Mouse (Mus musculus): ENCODE data around the gene Ccdc27. TPM values are rescaled to one million over a fixed set of nuclear protein-coding genes. Genes with fewer than 3 reads are reported as not detected.
A peak's percentile ranks its signal among the peaks of the same experiment; 100 is the strongest.

Ccdc27 gene
- polyA plus RNA-seq, 2 experiments from 2014 or later: not detected

DNA sequence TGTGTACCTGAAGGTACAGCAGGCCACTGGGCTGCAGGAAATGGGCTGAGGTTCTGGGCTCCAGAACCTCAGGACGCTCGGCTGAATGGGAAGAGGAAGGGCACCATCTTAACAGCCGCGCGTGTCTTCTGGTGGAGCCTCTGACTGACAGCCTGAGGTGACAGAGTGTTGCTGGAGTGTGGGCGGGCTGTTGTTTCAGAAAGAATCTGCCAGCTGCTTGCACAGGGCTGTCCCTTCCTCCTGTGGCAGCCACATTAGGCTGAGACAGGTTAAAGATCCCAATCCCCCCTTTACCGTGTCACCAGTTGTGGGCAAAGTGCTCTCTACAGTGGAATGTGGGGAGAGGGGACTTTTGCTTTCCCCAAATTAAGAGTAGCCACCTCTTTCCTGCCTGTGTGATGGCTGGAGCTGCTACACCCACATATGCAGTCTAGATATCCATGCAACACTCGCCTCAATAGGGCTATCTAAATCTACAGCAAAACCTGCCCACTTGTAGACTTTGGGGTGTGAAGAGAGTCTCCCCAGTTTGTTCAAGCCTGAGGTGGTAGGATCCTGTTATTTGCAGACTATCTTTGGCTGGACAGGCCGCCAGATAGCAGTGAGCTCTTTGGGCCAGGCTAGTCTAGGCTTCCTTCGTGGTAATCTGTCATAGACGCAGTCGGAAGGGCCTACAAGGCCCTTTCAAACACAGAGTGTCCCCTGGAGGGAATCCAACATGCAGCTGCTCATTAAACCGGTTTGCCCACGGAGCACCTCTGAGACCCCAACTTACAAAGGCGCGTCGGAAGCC lies 17.6 kb downstream of the Ccdc27 start:
- no peak for ATAC-seq

DNA sequence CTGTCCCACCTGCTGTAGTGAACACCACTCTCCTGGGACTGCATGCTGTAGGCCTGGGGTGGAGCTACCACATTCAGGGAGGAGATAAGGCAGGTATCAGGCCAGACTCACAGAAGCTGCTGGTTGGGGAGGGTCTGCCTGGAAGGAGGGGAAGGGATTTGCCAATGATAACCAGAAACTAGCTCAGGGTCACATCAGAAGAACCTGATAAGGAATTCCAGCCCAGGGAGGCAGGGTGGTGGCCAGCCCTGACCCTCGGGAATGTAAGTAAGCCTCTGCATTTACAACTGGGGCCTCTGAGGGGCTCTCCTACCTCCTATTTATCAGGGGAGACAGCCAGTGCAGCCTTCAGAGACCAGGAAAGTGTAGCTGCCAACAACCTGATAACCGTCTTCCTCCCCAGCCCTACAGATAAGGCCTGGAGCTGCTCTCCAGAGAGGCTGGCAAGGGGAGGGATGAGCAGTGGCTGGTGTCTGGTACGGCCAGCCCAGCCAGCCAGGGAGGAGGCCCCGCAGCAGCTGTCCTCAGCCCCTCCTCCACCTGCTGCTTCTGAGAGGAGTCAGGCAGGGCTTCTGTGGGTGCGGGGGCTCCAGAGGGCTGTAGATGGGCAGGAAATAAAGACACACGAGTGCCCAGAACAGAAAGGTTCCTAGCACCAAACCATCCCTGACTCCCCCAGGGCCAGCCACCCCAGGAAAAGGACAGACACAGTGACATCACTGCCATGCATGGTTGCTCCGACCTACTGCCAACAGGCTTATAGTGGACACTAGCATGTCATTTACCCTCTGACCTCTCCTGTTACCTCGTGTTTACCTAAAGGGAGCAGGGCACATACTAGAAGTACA lies 18.5 kb downstream of the Ccdc27 start:
- no peak for ATAC-seq

DNA sequence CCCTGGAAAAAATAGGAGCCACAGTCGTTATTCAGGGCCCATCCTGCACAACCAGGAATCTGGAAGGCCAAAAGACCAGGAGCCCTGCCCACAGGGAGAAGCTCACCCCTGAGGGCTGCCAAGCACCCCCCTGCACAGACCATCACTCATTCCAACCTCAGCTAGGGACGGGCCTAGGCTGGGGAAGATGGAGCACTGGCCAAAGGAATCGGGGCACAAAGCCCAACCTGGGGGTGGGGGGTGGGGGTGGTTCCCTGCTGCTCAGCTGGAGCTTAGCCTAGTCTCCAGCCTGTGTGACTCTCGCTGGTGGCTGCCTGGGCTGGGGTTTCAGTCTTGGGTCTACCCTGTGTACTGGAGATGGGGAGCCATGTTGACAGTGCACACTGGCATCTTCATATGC lies 19.6 kb downstream of the Ccdc27 start:
- no peak for ATAC-seq

DNA sequence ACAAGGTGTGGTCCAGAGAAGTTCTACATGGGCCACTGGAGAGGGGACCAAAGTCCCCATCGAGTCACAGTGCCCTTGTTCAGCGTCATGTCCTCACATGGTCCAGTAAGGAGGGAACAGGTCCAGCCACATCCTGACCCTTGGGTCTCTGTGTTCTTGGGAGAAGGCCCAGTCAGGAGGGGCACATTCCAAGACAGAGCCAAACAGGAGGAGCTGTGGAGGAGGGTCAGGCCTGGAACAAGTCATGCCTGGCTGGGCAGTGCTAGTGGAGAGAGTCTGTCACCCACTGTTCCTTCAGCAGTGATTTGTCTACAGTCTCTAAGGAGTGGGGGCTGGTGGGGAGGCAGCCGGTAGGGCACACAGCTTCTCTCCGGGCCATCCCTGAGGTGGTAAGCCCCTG lies 20.1 kb downstream of the Ccdc27 start:
- ATAC-seq: no peak

DNA sequence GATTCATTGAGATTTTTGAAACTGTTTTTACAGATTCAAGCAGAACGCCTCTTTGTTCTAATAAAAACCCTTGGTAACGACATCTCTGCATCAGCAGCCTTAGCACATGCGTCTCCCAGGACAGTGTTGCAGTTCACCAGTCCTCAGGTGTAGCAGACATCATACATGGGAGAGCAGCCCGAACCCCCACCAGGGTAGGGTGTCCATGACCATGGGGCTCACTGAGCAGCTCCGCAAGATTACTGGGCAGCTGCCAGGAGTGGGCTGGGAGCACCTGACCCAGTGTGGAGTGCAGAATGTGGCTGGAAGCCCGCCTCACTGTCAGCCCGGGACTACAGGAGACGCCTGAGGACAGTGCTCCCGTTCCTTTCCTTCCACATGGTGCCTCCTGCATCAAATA lies 21.0 kb downstream of the Ccdc27 start:
- ATAC-seq: no peak

DNA sequence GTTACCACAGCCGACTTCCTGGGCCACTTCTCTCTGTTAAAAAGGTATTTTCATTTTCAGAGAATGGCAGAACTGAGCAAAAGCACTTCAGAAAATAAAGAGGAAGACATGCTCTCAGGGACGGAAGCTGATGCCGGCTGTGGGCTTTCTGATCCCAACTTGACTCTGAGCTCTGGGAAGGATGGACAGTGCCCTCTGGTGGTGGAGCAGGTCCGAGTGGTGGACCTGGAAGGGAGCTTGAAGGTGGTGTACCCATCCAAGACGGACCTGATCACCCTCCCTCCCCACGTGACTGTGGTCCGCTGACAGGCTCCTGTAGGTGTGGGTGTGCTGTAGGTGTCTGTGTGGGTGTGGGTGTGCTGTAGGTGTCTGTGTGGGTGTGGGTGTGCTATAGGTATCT lies 22.9 kb downstream of the Ccdc27 start:
- no peak for ATAC-seq

DNA sequence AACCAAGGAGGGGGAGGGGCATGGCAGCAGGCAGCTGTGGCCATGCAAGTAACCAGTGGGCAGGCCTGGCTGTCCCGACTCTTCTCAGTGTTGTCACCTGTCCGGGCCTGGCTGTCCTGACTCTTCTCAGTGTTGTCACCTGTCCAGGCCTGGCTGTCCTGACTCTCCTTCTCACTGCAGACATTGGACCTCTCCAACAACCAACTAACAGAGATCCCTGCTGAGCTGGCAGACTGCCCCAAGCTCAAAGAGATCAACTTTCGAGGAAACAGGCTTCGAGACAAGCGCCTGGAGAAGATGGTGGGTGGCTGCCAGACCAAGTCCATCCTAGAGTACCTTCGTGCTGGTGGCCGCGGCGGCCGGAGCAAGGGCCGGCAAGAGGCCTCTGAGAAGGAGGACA lies 27.0 kb downstream of the Ccdc27 start:
- ATAC-seq: no peak

DNA sequence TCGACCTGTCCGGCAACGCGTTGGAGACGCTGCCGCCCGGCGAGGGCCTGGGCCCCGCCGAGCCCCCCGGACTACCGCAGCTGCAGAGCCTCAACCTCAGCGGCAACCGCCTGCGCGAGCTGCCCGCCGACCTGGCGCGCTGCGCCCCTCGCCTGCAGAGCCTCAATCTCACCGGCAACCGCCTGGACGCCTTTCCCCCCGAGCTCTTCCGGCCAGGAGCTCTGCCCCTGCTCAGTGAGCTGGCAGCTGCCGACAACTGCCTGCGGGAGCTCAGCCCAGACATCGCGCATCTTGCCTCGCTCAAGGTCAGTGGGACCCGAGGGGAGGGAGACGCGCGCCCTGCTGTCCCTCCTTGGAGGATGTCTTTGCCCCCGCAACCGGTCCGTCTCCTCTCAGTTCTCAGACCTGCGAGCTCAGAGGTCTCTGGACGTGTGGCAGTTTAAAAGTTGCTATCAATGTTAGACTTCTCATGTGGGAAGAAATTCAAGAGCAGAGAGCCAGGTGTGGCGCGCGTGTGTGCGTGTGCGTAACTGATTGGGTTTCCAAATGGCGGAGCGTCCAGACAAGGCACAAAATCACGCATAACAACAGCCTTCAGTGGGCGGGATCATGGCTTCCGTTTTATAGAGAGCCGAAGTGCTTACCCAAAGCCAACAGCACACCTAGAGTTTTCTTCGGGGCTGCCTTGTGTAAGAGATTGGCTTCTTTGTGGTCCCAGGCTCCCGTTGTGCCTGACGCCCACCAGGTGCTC lies 30.2 kb downstream of the Ccdc27 start:
- ATAC-seq: peak; percentile 40

DNA sequence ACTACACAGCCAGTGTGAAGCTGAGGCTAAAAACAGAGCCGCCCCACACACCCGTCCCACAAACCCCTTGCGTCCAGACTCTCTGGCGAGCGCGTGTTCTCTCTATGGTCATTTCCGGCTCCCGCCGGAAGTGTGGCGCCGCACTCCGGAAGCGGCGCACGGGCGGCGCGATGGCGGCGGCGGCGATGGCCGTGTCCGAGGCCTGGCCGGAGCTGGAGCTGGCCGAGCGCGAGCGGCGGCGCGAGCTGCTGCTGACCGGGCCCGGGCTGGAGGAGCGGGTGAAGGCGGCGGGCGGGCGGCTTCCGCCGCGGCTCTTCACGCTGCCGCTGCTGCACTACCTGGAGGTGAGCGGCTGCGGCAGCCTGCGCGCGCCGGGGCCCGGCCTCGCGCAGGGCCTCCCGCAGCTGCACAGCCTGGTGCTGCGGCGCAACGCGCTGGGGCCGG lies 30.8 kb downstream of the Ccdc27 start, which contains the start of gene Lrrc47:
Gene Lrrc47 (plus strand): TSS at position 86 of the 444 bp plus-strand sequence.
- ATAC-seq: peak; percentile 91

DNA sequence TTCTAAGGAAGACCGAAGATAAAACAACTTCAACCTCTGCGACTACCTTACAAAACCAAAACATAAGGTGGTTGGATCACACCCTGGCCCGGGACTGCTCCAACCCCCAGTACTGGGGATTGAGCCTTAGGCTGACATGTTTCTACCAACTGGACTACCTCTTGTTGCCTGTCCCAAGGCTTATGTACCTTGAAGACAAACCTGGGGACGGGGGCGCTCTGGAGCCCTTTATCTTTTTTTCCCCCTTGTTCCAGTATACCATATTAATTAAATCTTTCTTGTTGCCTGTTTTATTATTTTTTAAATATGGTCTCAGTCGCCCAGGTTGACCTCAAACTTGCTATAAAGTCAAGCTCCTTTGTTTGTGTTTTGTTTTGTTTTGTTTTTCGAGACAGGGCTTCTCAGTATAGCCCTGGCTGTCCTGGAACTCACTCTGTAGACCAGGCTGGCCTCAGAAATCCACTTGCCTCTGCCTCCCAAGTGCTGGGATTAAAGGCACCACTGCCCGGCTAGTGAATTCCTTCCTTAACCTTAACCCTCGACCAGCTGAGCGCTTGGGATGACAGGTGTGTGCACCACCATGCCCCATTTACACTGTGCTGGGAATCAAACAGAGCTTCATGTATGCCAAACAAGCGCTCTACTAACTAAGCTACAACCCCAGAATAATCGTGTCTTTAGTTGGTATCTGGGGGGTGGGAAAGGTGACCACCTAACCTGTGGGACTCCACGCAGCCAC lies 31.4 kb downstream of the Ccdc27 start:
- peak; percentile 63 for ATAC-seq

DNA sequence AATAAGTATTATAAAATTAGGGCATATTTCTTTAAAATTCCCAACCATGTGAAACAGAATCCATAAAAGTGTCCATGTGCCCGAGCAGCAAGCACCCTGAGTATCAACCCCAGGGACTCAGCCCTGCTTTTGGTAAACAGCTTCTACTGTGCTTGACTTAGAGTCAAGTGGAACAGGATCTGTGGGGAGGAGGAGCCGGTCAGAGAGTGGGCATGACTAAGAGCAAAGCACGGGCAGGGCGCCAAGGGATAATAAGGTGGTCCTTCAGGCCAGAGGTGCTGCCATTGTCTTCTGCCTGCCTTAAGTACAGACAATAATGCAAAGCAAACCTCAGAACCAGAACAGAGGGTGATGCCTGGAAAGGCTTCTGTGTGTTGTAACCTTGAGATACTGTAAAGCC lies 34.7 kb downstream of the Ccdc27 start:
- no peak for ATAC-seq

DNA sequence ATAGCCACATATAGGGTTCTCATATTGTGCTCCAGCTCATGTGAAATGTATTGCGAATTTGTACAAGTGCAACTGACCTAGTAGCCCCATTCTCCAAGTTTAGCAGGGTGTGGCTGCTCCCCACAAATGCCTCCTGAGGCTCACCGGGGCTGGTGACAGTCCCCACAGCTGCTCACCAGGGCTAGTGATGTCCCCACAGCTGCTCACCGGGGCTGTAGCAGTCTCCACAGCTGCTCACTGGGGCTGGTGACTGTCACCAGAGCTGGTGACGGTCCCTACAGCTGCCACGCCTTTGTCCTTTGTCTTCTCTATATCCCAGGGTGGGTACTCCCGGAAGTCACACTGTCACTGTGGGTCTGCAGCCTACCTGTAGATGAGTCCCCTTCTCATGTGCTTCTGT lies 36.2 kb downstream of the Ccdc27 start:
- no peak for ATAC-seq

DNA sequence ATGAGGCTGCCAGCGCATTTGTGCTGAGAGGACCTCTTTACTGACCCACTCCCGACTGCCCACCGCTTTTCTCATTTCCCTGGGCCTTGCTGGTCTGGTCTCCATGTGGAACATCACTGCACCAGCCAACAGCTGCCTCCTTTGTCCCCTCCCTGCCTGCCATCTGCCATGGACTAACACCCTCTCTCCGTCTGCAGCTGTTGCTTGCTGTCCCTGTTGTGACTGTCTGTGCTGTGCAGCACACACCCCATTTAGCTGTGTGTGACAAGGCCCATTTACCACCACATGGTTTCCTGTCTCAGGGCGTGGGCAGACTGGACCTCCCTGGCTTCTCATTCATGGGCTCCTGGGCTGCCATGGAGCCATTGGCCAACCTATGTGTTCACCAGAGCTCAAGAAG lies 37.0 kb downstream of the Ccdc27 start:
- ATAC-seq: no peak

DNA sequence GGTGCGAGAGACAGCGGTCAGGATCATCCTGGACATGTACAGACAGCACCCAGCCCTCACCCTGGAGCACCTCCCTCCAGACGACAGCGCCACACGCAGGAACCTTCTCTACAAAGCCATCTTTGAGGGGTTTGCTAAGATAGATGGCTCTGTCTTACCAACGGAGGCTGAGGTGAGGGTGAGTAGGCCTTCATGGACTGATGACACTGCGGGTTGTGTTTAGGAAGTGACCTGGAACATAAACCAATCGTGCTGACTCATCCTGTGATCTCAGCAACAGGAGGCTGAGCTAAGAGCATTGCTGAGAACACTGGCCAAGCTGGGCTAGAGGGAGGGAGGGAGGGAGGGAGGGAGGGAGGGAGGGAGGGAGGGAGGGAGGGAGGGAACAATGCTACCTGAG lies 49.0 kb downstream of the Ccdc27 start:
- ATAC-seq: no peak

DNA sequence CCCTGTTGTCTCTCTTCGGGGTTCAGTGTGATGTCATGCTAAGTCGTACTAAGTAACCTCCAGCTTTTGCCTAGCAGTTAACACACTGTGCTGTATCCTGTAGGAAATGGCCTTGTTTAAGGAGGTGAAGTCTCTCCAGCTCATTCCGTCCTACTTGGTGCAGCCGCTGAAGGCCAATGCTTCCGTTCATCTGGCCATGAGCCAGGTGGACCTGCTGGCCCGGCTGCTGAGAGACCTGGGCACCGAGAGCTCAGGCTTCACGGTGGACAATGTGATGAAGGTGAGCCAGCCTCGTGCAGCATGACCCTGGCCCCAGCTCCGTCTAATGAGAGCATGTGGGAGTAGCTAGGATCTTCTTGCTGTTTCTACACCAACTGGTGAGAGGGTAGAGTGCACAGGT lies 49.8 kb downstream of the Ccdc27 start:
- ATAC-seq: no peak

DNA sequence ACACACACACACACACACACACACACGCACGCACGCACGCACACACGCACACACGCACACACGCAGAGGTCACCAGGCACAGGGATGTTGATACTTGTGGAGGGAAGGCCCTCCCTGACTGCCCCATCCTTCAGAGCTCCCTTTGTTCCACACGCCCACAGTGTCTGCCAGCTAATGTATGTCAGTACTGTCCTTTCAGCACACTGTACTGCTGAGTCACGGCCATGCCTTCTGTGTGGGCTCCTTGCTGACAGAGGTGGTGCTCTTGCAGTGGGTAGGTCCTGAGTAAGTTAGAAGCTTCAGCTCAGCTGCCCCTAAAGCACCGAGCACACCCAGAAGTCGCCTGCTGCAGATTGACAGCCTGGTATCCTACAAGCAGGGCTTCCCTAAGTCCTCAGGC lies 62.0 kb downstream of the Ccdc27 start:
- no peak for ATAC-seq

DNA sequence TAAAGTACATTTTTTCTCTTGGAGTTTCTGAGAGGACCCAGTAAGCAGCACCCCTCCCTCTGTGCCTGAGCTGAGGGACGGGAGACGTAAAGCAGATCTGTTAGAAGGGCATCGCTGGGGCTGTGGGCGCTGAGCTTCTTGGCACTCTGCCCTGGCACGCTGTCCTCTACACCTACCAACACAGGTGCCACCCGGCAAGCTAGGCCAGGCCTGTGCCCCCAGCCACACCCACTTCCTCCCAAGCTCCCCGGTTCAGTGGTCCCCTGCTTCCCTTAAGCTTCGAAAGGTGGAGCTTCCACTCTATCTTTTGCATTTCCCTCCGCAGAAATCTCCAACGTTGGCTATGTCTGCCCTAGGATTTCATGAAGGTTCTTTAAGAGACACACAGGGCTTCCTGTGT lies 63.2 kb downstream of the Ccdc27 start:
- no peak for ATAC-seq

Other genes with a start within 250 kb of the Ccdc27 start
- 100 to 1,000 TPM; 103 to 106 TPM for gene A430005L14Rik, start 85.4 kb downstream of the Ccdc27 start, polyA plus RNA-seq (2017; shearing (Covaris generic))
- gene Dffb, start 67.6 kb downstream of the Ccdc27 start, polyA plus RNA-seq (2017; shearing (Covaris generic)): 10 to 100 TPM; 14.8 to 23.5 TPM
- gene Cep104, start 67.5 kb downstream of the Ccdc27 start, polyA plus RNA-seq (2017; shearing (Covaris generic)): 1 to 10 TPM; 2.7 to 3.1 TPM
- gene Lrrc47, start 30.9 kb downstream of the Ccdc27 start, polyA plus RNA-seq (2017; shearing (Covaris generic)): 1 to 10 TPM; 4.6 to 7.3 TPM
- gene Smim1, start 16.4 kb downstream of the Ccdc27 start, polyA plus RNA-seq (2017; shearing (Covaris generic)): under 1 TPM; 0.12 to 0.65 TPM
- gene Trp73, start 97.5 kb upstream of the Ccdc27 start, polyA plus RNA-seq (2017; shearing (Covaris generic)): not detected
- 10 to 100 TPM; 27.0 to 28.9 TPM for gene Wrap73, start 99.7 kb upstream of the Ccdc27 start, polyA plus RNA-seq (2017; shearing (Covaris generic))
- 10 to 100 TPM; 11.4 to 28.4 TPM for gene Tprgl, start 118.0 kb upstream of the Ccdc27 start, polyA plus RNA-seq (2017; shearing (Covaris generic))
- gene Megf6, start 128.1 kb upstream of the Ccdc27 start, polyA plus RNA-seq (2017; shearing (Covaris generic)): not detected

Measured in CD4-positive, CD25-positive, alpha-beta regulatory T cell, adult 4 months (primary cell).